Mouse (Mus musculus): ENCODE measurements around the gene Man1c1.

GRCm38 (mm10) chr4:134645042-134645948 is 58.8 kb downstream of the Man1c1 start:
- no peak for TF ChIP-seq SMC3 (IDR thresholded peaks at IDR 0.05; ENCODE audit: low read depth, low read length)
- TF ChIP-seq CTCF (conservative IDR thresholded peaks at IDR 0.05 in 1 of 2, IDR thresholded peaks at IDR 0.05 in 1 of 2; ENCODE audit: low read depth in 2 of 2, low read length in 2 of 2), result no peak
- no peak for TF ChIP-seq MAFK (IDR thresholded peaks at IDR 0.05; ENCODE audit: insufficient replicate concordance, low read length)
- no peak for TF ChIP-seq ZC3H11A (IDR thresholded peaks at IDR 0.05; ENCODE audit: low read depth, low read length)
- no peak for TF ChIP-seq HCFC1 (IDR thresholded peaks at IDR 0.05; ENCODE audit: low read depth, low read length)
- TF ChIP-seq POLR2A (IDR thresholded peaks at IDR 0.05; ENCODE audit: low read depth, low read length), result no peak
- no peak for TF ChIP-seq TCF12 (IDR thresholded peaks at IDR 0.05; ENCODE audit: low read depth, low read length)
- no peak for TF ChIP-seq EP300 (IDR thresholded peaks at IDR 0.05; ENCODE audit: low read length)
- no peak for TF ChIP-seq MYC (IDR thresholded peaks at IDR 0.05; ENCODE audit: low read depth, low read length)
- no peak for TF ChIP-seq KAT2A (IDR thresholded peaks at IDR 0.05; ENCODE audit: insufficient replicate concordance, low read length)
- no peak for TF ChIP-seq POLR2AphosphoS2 (IDR thresholded peaks at IDR 0.05; ENCODE audit: low read depth, low read length)
- no peak for TF ChIP-seq ETS1 (conservative IDR thresholded peaks at IDR 0.05; ENCODE audit: low read depth, low read length)
